Mouse (Mus musculus): ENCODE measurements at regions not wholly inside any gene's neighbourhood (a gene's known extent, or its start where the extent isn't known, plus 50 kb on each side); places are given as distances from the start of the nearest gene placed in this dataset.

DNA sequence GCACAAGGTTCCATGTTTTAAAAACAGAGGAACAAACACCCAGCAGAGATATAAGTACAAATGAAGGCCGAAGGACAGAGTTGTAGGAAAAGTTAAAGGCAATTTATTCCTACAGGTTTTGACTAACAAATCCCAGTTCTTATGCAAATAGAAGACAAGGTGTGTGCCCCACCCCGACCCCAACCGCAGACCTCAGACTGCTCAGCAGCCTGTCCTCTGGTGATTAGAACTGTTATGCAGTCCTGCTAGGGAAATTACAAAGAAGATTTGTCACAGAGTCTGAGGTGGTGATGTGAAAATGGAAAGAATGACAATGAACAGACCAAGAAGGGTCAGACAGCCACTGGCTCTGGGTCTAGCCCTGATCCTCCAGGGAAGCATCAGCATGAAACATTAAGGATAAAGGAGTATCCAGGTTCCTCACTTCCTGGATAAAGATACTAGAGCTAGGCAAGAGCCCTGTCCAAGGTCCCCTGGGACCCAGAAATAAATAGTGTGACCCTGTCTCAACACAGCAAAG, 131.4 kb upstream of the Mpped2 start:
- no peak for DNase-seq

DNA sequence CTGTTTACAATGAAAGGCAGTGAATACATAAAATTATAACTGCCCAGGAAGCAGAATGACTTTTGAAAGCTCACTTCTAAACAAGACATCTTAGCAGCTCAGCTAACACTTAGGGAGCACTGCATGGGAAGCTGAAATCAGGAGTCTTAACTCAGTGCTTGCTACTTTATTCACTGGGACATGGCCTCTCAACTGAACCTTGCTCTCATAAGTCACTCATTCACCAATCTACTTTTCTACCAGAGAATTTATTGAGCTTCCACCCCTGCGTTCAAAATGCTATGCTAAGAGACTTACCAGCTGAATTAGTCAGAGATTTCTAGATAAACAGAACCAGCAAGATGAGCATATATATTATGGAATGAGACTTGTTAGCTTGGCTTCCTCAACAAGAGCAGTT, 122.8 kb upstream of the Mpped2 start:
- DNase-seq: peak; percentile 82

DNA sequence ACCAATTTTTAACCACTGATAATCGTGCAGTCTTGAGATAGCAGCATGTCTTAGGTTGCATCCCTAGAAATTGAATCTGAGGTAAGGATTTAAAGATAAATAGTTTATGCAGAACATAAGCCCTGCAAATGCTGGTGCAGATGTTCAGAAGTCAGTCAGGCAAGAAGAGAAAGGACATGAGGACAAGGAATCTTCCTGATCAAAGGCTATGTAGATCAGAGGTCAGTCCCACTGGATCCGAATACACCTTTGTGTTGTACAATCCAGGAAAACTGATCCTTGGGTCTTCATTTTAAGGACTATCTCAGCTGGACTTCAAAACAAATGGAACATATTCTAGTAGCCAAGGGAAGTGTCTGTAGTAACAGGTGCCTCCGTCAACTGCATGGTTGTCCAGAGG, 121.7 kb upstream of the Mpped2 start:
- peak; percentile 64 for DNase-seq

DNA sequence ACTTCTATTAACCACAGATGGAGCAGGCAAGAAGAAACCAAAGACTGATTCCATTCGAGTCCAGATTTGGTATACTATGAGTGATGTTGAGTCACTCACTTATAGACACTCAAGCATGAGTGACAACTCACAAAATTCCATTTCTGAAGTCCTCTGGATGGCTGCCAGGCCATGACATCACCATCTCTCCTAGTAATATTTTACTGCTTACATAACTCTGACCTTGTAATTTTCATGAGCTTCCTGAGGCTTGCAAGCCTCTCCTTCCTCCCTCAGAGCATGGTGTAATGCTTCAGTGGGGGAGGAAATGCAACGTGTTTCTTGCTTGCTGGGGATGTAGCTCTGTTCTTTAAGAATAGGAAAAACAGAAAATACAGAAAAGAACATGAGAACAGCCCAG, 121.2 kb upstream of the Mpped2 start:
- DNase-seq: peak; percentile 77

DNA sequence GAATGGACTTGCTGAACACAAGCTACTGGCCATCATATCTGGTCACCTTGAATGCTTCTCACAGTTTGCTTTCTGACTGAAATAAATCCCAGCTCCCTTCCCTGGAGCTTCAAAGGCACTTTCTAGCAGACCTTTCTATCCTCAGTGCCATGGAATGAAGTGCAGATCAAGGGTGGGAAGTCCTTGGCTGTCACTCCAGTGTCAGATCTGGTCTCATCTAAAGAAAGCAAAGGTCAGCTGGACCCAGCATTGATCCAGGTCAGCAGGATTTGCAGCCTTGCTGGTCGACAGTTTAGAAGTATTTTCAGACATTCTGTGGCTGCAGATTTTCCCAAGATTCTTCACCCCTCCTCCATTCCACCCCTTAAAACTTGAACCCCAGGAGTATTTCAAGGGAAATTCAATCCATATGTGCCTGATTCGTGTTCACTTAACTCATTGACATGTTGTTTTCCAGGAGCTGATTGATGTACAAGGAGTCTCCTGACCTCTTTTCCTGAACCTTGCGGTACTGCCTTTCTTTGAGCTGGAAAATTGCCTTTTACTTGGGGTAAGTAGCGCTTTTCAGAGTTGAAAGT, 116.2 kb upstream of the Mpped2 start:
- peak; percentile 11 for DNase-seq

DNA sequence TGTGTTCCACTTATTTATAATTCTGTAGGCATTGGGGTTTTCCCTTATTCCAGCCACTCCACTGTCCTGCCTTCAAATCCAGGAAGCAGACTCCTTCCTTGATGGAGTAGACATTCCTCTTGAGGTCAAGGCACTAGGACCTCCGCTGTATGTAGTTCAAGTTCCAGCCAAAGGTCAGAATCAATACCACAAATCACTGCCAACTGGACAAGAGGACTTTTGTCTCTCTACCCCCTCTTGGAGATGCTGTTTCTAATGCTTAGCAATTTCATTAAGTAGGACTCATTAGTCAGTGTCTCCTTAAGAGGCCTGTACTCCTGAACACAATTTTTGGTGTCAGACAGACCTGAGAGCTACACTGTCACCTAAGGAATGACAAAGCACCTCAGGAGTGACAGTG, 115.0 kb upstream of the Mpped2 start:
- no peak for DNase-seq

DNA sequence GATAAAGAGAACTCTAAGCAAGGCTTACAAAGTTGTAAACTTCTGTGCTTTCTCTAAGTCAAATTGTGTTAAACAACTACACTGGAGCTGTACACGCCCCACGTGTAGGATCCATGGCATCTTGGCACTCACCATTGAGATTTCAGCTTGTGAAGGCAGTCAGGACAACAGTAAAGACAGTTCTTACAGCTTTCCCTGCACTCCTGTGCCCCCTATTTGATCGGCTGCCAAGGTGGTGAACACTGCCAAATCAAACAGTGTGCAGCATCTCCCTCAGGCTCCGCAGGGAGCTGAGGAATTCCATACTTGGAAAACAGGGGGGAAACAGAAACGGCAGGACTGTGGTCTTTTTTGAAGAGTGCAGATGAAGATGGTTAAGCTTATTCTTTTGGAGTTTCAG, 112.4 kb upstream of the Mpped2 start:
- no peak for DNase-seq

DNA sequence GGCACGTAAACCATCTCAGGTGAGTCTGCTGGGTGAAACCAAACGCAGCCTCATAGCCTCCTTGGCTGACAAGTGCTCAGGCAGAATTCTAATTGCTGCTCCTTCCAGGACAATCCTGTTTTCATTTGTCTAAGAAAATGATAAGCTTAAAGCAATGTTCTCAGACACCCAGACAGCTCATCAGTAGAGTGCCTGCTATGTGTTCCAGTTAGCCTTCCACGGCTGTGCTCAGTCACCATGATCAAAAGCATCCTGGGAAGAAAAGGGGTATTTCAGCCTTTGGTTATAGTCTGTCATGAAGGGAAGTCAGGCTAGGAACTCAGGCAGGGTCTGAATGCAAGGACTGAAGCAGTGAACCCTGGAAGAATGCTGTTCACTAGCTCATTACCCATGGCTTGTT, 71.8 kb upstream of the Mpped2 start:
- DNase-seq: no peak

DNA sequence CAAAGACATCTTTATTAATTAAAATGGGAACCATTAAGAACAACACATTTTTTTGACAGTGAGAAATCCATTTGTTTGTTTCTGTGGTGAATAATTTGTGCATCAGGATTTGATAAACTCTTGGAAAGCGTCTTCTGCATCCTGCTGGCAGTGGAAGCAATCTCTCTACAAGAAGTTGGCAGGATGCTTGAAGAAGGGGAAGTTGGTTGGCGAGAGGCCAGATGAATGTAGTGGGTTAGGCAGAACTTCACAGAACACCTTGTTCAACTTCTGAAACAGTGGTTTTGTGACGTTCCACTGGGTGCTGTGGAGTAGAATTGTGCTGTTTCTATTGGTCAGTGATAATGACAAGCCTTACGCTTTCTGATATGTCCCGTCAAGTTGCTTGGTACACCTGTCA, 70.7 kb upstream of the Mpped2 start:
- no peak for DNase-seq

DNA sequence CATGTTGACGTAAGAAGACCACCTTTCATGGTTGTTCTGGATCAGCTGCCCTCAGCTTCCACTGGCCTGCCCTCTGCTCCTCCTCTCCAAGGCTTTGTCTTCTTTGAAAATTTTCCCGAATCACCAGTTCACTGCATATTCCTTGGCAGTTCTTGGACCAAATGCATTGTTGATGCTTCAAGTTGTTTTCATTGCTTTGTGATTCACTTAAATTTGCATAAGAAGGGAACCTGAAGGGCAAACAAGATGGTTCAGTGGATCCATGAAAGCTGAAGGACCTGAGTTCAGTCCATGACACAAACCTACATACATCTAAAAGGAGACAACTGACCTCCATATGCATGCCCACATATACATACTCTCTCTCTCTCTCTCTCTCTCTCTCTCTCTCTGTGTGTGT, 69.4 kb upstream of the Mpped2 start:
- DNase-seq: no peak

DNA sequence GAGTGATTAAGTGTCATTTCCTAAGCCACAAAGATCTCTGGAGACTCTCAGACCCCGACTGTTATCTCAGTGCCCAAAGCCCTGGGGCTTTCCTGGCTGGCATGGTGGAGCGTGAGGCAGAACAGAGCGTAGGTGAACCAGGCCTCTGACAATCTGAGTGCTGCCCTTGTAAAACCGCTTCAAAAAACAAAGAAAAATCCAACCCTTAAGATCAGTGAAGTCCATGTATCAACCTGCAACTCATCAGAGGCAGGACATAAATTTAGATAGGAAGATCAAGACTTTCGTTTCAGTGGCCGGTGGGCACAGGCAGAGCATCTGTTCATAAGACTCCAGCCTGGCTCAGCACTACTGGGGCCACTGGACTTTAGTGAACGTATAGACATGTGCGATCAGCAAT, 61.1 kb upstream of the Mpped2 start:
- no peak for DNase-seq
